Mouse (Mus musculus) neural tube, embryonic 13.5 days (tissue): ENCODE measurements around the gene Defb23. TPM values are rescaled to one million over a fixed set of nuclear protein-coding genes. Genes with fewer than 3 reads are reported as not detected.

Experiments used
- polyA plus RNA-seq: library from polyadenylated mRNA; unstranded; fragments of >200 nt; fragmentation: Nextera tagmentation; extraction: Ambion mirVana; gene quantifications from 2 replicates; pipeline ENCODE4 v1.2.1, GENCODE M21; 2015

Gene Defb23
- polyA plus RNA-seq, 1 experiment from 2014 or later, result not detected

Other genes with a start within 250 kb of the Defb23 start
- gene Csnk2a1, start 237.8 kb downstream of the Defb23 start, polyA plus RNA-seq, result 89.7 and 99.2 TPM in 2 replicates
- gene Tbc1d20, start 170.8 kb downstream of the Defb23 start, polyA plus RNA-seq, result 31.7 and 34.2 TPM in 2 replicates
- gene Rbck1, start 132.0 kb downstream of the Defb23 start, polyA plus RNA-seq, result 92.9 and 93.1 TPM in 2 replicates
- 1.1 and 2.1 TPM in 2 replicates for gene Trib3, start 120.6 kb downstream of the Defb23 start, polyA plus RNA-seq
- 30.7 and 32.0 TPM in 2 replicates for gene Nrsn2, start 88.0 kb downstream of the Defb23 start, polyA plus RNA-seq
- 14.9 and 15.3 TPM in 2 replicates for gene Sox12, start 66.6 kb downstream of the Defb23 start, polyA plus RNA-seq
- 21.5 and 24.5 TPM in 2 replicates for gene Zcchc3, start 49.6 kb downstream of the Defb23 start, polyA plus RNA-seq
- 0.67 and 0.83 TPM in 2 replicates for gene 6820408C15Rik, start 49.0 kb downstream of the Defb23 start, polyA plus RNA-seq
- not detected in 2 replicates for gene Defb20, start 12.4 kb upstream of the Defb23 start, polyA plus RNA-seq
- gene Defb22, start 25.5 kb upstream of the Defb23 start, polyA plus RNA-seq, result not detected in 2 replicates
- not detected in 2 replicates for gene Defb26, start 47.1 kb upstream of the Defb23 start, polyA plus RNA-seq
- gene Defb28, start 53.6 kb upstream of the Defb23 start, polyA plus RNA-seq, result not detected in 2 replicates
- not detected in 2 replicates for gene Defb29, start 75.5 kb upstream of the Defb23 start, polyA plus RNA-seq
- gene Gm17416, start 104.7 kb upstream of the Defb23 start, polyA plus RNA-seq, result not detected in 2 replicates
- gene Defb21, start 108.1 kb upstream of the Defb23 start, polyA plus RNA-seq, result not detected in 2 replicates
- not detected in 2 replicates for gene Defb19, start 115.7 kb upstream of the Defb23 start, polyA plus RNA-seq
- not detected in 2 replicates for gene Defb45, start 134.8 kb upstream of the Defb23 start, polyA plus RNA-seq
- not detected in 2 replicates for gene Defb36, start 139.7 kb upstream of the Defb23 start, polyA plus RNA-seq
- not detected in 2 replicates for gene Defb25, start 158.4 kb upstream of the Defb23 start, polyA plus RNA-seq
- 0.32 and 0.72 TPM in 2 replicates for gene Rem1, start 162.3 kb upstream of the Defb23 start, polyA plus RNA-seq
- gene H13, start 204.8 kb upstream of the Defb23 start, polyA plus RNA-seq, result 149 and 155 TPM in 2 replicates
- gene Mcts2, start 222.4 kb upstream of the Defb23 start, polyA plus RNA-seq, result 45.5 TPM in 2 replicates